Mouse (Mus musculus) midbrain, embryonic 10.5 days (tissue): ENCODE measurements at regions not wholly inside any gene's neighbourhood (a gene's known extent, or its start where the extent isn't known, plus 50 kb on each side); places are given as distances from the start of the nearest gene placed in this dataset.

Experiments used
- DNase-seq: peaks from one replicate; pipeline ENCODE4 v3.0.0-alpha.2; 2017; ENCODE audit warnings: low spot score
- H3K27ac ChIP-seq: fragments of 300-500 bp; sonication (generic); replicated peaks from 2 replicates; pipeline ENCODE4 v1.5.1; 2016; ENCODE audit warnings: mild to moderate bottlenecking
- H3K27me3 ChIP-seq: fragments of 300-500 bp; sonication (generic); 2 replicates; pipeline ENCODE4 v1.6.1; 2016; ENCODE audit warnings: low read depth, mild to moderate bottlenecking; ENCODE audit not compliant: poor library complexity, severe bottlenecking
- H3K36me3 ChIP-seq: fragments of 300-500 bp; sonication (generic); 2 replicates; pipeline ENCODE4 v1.6.1; 2016; ENCODE audit warnings: mild to moderate bottlenecking, moderate library complexity
- H3K4me1 ChIP-seq: fragments of 300-500 bp; sonication (generic); 2 replicates; pipeline ENCODE4 v1.6.1; 2016
- H3K4me3 ChIP-seq: fragments of 300-500 bp; sonication (generic); 2 replicates; pipeline ENCODE4 v1.5.1; 2016; ENCODE audit warnings: mild to moderate bottlenecking, moderate library complexity
- H3K9me3 ChIP-seq: fragments of 300-500 bp; sonication (generic); replicated peaks from 2 replicates; pipeline ENCODE4 v1.6.1; 2016; ENCODE audit warnings: mild to moderate bottlenecking
- WGBS: fragments of 180-500 bp; shearing (Covaris S2); methylation state at CpG from one replicate; pipeline ENCODE4 v1.1.7; 2016; 5-methylcytosine and 5-hydroxymethylcytosine counted together

- Histone ChIP-seq H3K4me3 (peak overlapping the region; percentile 51), H3K27me3 (no peaks in the 10 kb centered on the region), H3K36me3 (no peaks in the 10 kb centered on the region), H3K4me1 (peaks cover 44% of the 10 kb centered on the region), H3K9me3 (no peaks in the 10 kb centered on the region), H3K27ac (peak overlapping the region; percentile 90)
- peak; percentile 69 for DNase-seq
- WGBS, result 11% methylated on average over 14 of the region's 14 CpGs
Observed at GRCm38 (mm10) chr10:9117648-9118551, 232.0 kb upstream of the Sash1 start.

GRCm38 (mm10) chr10:9117134-9117533, 231.3 kb upstream of the Sash1 start:
- Histone ChIP-seq H3K4me3 (peak overlapping the region; percentile 51), H3K27me3 (no peaks in the 10 kb centered on the region), H3K9me3 (no peaks in the 10 kb centered on the region), H3K4me1 (peaks cover 44% of the 10 kb centered on the region), H3K36me3 (no peaks in the 10 kb centered on the region), H3K27ac (peak overlapping the region; percentile 90)
- 78% methylated on average over 7 of the region's 7 CpGs for WGBS
- DNase-seq, result no peak

GRCm38 (mm10) chr10:9113706-9114105, 227.8 kb upstream of the Sash1 start:
- H3K36me3 ChIP-seq, result 0 out of 2 replicates have a peak, but pooled peaks cover 4% of the 10 kb centered on the region
- DNase-seq, result no peak
- peaks cover 21% of the 10 kb centered on the region for H3K4me1 ChIP-seq
- WGBS, result 87% methylated on average over 5 of the region's 5 CpGs
- H3K4me3 ChIP-seq, result no peak overlapping the region
- peaks cover 8% of the 10 kb centered on the region for H3K9me3 ChIP-seq
- H3K27ac ChIP-seq, result no peak overlapping the region
- no peaks in the 10 kb centered on the region for H3K27me3 ChIP-seq

GRCm38 (mm10) chr10:9111051-9111450, 225.2 kb upstream of the Sash1 start:
- peaks cover 8% of the 10 kb centered on the region for H3K9me3 ChIP-seq
- 89% methylated on average over 3 of the region's 3 CpGs for WGBS
- no peak for DNase-seq
- H3K4me1 ChIP-seq, result no peaks in the 10 kb centered on the region
- H3K36me3 ChIP-seq, result 0 out of 2 replicates have a peak, but pooled peaks cover 4% of the 10 kb centered on the region
- H3K27me3 ChIP-seq, result no peaks in the 10 kb centered on the region
- H3K4me3 ChIP-seq, result no peak overlapping the region
- H3K27ac ChIP-seq, result no peak overlapping the region

GRCm38 (mm10) chr10:9096207-9096606, 210.3 kb upstream of the Sash1 start:
- no peaks in the 10 kb centered on the region for H3K36me3 ChIP-seq
- H3K9me3 ChIP-seq, result no peaks in the 10 kb centered on the region
- H3K27me3 ChIP-seq, result no peaks in the 10 kb centered on the region
- no peak overlapping the region for H3K4me3 ChIP-seq
- H3K4me1 ChIP-seq, result no peaks in the 10 kb centered on the region
- WGBS, result 90% methylated on average over 2 of the region's 2 CpGs
- no peak for DNase-seq
- no peak overlapping the region for H3K27ac ChIP-seq

GRCm38 (mm10) chr10:9095163-9095562, 209.3 kb upstream of the Sash1 start:
- Histone ChIP-seq H3K36me3 (no peaks in the 10 kb centered on the region), H3K27me3 (no peaks in the 10 kb centered on the region), H3K9me3 (no peaks in the 10 kb centered on the region), H3K27ac (no peak overlapping the region), H3K4me3 (no peak overlapping the region), H3K4me1 (no peaks in the 10 kb centered on the region)
- WGBS, result 79% methylated on average over 6 of the region's 6 CpGs
- no peak for DNase-seq

GRCm38 (mm10) chr10:9092237-9092885, 206.5 kb upstream of the Sash1 start:
- Histone ChIP-seq H3K9me3 (no peaks in the 10 kb centered on the region), H3K27ac (no peak overlapping the region), H3K36me3 (no peaks in the 10 kb centered on the region), H3K4me3 (no peak overlapping the region), H3K27me3 (no peaks in the 10 kb centered on the region), H3K4me1 (no peaks in the 10 kb centered on the region)
- WGBS, result 89% methylated on average over 10 of the region's 10 CpGs
- DNase-seq, result no peak

- Histone ChIP-seq H3K4me1 (no peaks in the 10 kb centered on the region), H3K27me3 (no peaks in the 10 kb centered on the region), H3K27ac (no peak overlapping the region), H3K9me3 (no peaks in the 10 kb centered on the region), H3K36me3 (no peaks in the 10 kb centered on the region), H3K4me3 (no peak overlapping the region)
- DNase-seq, result no peak
- 89% methylated on average over 6 of the region's 6 CpGs for WGBS
Observed at GRCm38 (mm10) chr10:9090961-9091360, 205.1 kb upstream of the Sash1 start.

GRCm38 (mm10) chr10:9087871-9088270, 202.0 kb upstream of the Sash1 start:
- H3K36me3 ChIP-seq, result no peaks in the 10 kb centered on the region
- H3K27me3 ChIP-seq, result no peaks in the 10 kb centered on the region
- no peaks in the 10 kb centered on the region for H3K9me3 ChIP-seq
- H3K4me1 ChIP-seq, result no peaks in the 10 kb centered on the region
- DNase-seq, result no peak
- H3K27ac ChIP-seq, result no peak overlapping the region
- WGBS, result 87% methylated on average over 3 of the region's 3 CpGs
- H3K4me3 ChIP-seq, result no peak overlapping the region

- no peak overlapping the region for H3K27ac ChIP-seq
- H3K9me3 ChIP-seq, result no peaks in the 10 kb centered on the region
- H3K36me3 ChIP-seq, result no peaks in the 10 kb centered on the region
- H3K27me3 ChIP-seq, result no peaks in the 10 kb centered on the region
- H3K4me3 ChIP-seq, result no peak overlapping the region
- no peaks in the 10 kb centered on the region for H3K4me1 ChIP-seq
- no peak for DNase-seq
- WGBS, result 81% methylated on average over 3 of the region's 3 CpGs
Observed at GRCm38 (mm10) chr10:9087171-9087570, 201.3 kb upstream of the Sash1 start.

GRCm38 (mm10) chr10:9086666-9087065, 200.8 kb upstream of the Sash1 start:
- Histone ChIP-seq H3K36me3 (no peaks in the 10 kb centered on the region), H3K9me3 (no peaks in the 10 kb centered on the region), H3K4me3 (no peak overlapping the region), H3K4me1 (no peaks in the 10 kb centered on the region), H3K27ac (no peak overlapping the region), H3K27me3 (no peaks in the 10 kb centered on the region)
- no peak for DNase-seq
- 94% methylated on average over 2 of the region's 2 CpGs for WGBS

- Histone ChIP-seq H3K36me3 (no peaks in the 10 kb centered on the region), H3K4me3 (no peak overlapping the region), H3K9me3 (no peaks in the 10 kb centered on the region), H3K27ac (no peak overlapping the region), H3K27me3 (no peaks in the 10 kb centered on the region), H3K4me1 (no peaks in the 10 kb centered on the region)
- WGBS, result 65% methylated on average over 7 of the region's 7 CpGs
- DNase-seq, result no peak
Observed at GRCm38 (mm10) chr10:9085441-9085840, 199.6 kb upstream of the Sash1 start.

- Histone ChIP-seq H3K27me3 (no peaks in the 10 kb centered on the region; the same call in 1 of the 2 replicates), H3K27ac (no peak overlapping the region), H3K4me3 (no peak overlapping the region), H3K9me3 (no peaks in the 10 kb centered on the region), H3K4me1 (no peaks in the 10 kb centered on the region; the same call in 1 of the 2 replicates), H3K36me3 (no peaks in the 10 kb centered on the region)
- WGBS, result 93% methylated on average over 2 of the region's 2 CpGs
- DNase-seq, result no peak
Observed at GRCm38 (mm10) chr10:9074916-9075315, 189.0 kb upstream of the Sash1 start.
